Mouse (Mus musculus): ENCODE data around the gene Nfatc3. TPM values are rescaled to one million over a fixed set of nuclear protein-coding genes. Genes with fewer than 3 reads are reported as not detected.

Nfatc3 gene
- polyA plus RNA-seq, 1 experiment, result 11.8 TPM

DNA sequence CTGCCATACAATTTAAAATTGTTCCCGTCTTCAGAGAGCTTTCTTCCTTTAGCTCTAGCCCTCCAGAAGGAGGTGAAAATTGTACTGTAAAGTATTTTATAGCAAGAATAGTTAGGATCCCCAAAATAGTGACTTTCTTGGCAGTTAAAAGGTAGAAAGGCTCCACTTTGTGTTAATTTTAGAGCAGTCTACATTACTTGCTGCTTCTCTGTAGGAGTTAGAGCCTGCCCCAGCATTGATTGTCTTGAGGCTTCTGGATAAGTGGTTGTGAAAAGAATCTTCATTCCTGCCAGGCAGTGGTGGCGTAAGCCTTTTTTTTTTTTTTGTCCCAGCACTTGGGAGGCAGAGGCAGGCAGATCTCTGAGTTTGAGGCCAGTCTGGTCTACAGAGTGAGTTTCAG lies 8.1 kb downstream of the Nfatc3 start:
- Histone ChIP-seq H3K4me3 (no peak overlapping the region), H3K4me2 (ENCODE audit: low read depth) (no peak overlapping the region), H3K36me3 (ENCODE audit: control insufficient read depth, insufficient read depth) (no peaks in the 10 kb centered on the region), H3K27me3 (ENCODE audit: control insufficient read depth, insufficient read depth, insufficient read length) (no peaks in the 10 kb centered on the region), H3K79me2 (ENCODE audit: control insufficient read depth, insufficient read depth) (peaks cover 100% of the 10 kb centered on the region), H3ac (ENCODE audit: control insufficient read depth, insufficient read length) (no peak overlapping the region)
- TF ChIP-seq E2F4 (IDR thresholded peaks at IDR 0.05; ENCODE audit: insufficient read depth) (no peak), TCF12 (IDR thresholded peaks at IDR 0.05; ENCODE audit: insufficient read depth, poor library complexity, severe bottlenecking) (no peak), POLR2A (IDR thresholded peaks at IDR 0.05; ENCODE audit: insufficient read length, low read depth) (no peak), REST (IDR thresholded peaks at IDR 0.05; ENCODE audit: insufficient read depth, insufficient read length) (no peak), CEBPB (IDR thresholded peaks at IDR 0.05; ENCODE audit: insufficient read depth, poor library complexity, severe bottlenecking) (no peak), USF1 (IDR thresholded peaks at IDR 0.05; ENCODE audit: low read depth) (no peak), SRF (IDR thresholded peaks at IDR 0.05; ENCODE audit: control insufficient read depth, insufficient read length, low read depth) (no peak), MAX (IDR thresholded peaks at IDR 0.05; ENCODE audit: low read depth) (no peak), TCF3 (IDR thresholded peaks at IDR 0.05; ENCODE audit: insufficient read length, low read depth) (no peak)

DNA sequence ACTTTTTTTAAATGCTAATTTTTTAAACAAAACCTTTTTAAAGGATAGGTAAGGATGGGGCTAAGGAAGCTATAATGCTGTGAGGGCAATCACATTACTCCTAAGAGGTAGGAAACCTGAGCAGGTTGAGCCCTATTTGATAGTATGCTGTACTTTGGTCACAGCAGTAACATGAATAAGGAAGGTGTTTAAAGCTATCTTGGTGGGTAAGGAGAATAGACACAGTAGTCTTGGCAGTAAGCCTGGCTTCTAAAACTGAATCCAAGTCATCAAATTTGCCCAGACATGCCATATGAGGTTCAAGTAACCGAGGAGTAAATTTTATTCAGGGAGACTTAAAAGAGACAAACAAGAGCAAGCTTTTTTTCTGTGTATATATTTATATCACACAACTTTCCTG lies 10.9 kb downstream of the Nfatc3 start:
- Histone ChIP-seq H3K79me2 (ENCODE audit: control insufficient read depth, insufficient read depth) (peaks cover 100% of the 10 kb centered on the region), H3K27me3 (ENCODE audit: control insufficient read depth, insufficient read depth, insufficient read length) (no peaks in the 10 kb centered on the region), H3K4me3 (no peak overlapping the region), H3K36me3 (ENCODE audit: control insufficient read depth, insufficient read depth) (no peaks in the 10 kb centered on the region), H3K4me2 (ENCODE audit: low read depth) (peak overlapping the region; percentile 24), H3ac (ENCODE audit: control insufficient read depth, insufficient read length) (no peak overlapping the region)
- TF ChIP-seq CEBPB (IDR thresholded peaks at IDR 0.05; ENCODE audit: insufficient read depth, poor library complexity, severe bottlenecking) (no peak), TCF12 (IDR thresholded peaks at IDR 0.05; ENCODE audit: insufficient read depth, poor library complexity, severe bottlenecking) (no peak), MYOD1 (IDR thresholded peaks at IDR 0.05; ENCODE audit: control insufficient read depth in 1 of 3, insufficient read length in 2 of 3, low read depth in 2 of 3) (no peak), TCF3 (IDR thresholded peaks at IDR 0.05; ENCODE audit: insufficient read length, low read depth) (no peak), SRF (IDR thresholded peaks at IDR 0.05; ENCODE audit: control insufficient read depth, insufficient read length, low read depth) (no peak), MYOG (IDR thresholded peaks at IDR 0.05; ENCODE audit: control insufficient read depth in 1 of 3, insufficient read depth in 1 of 3, insufficient read length in 2 of 3, low read depth in 2 of 3) (no peak), USF1 (IDR thresholded peaks at IDR 0.05; ENCODE audit: low read depth) (no peak), E2F4 (IDR thresholded peaks at IDR 0.05; ENCODE audit: insufficient read depth) (no peak), POLR2AphosphoS2 (IDR thresholded peaks at IDR 0.05; ENCODE audit: insufficient read length, low read depth) (no peak), POLR2A (IDR thresholded peaks at IDR 0.05; ENCODE audit: insufficient read length, low read depth) (no peak), REST (IDR thresholded peaks at IDR 0.05; ENCODE audit: insufficient read depth, insufficient read length) (no peak), MAX (IDR thresholded peaks at IDR 0.05; ENCODE audit: low read depth) (no peak)

DNA sequence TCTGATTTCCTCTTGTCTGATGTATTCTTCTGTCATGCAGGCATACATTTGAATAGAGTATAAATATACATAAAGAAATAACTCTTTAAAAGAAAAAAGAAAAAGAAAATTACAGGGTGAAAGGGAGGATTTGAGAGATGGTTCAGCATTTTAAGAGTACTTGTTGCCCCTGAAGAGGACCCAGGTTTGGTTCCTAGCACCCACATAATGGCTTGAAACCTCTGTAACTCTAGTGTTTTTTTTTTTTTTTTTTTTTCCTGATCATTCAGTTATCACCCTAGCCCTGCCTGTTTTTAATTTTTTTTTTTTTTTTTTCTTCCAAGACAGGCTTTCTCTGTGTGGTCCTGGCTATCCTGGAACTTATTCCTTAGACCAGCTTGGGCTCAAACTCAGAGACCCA lies 13.5 kb downstream of the Nfatc3 start:
- H3K4me2 ChIP-seq (ENCODE audit: low read depth), result no peak overlapping the region
- no peaks in the 10 kb centered on the region for H3K27me3 ChIP-seq (ENCODE audit: control insufficient read depth, insufficient read depth, insufficient read length)
- peaks cover 3% of the 10 kb centered on the region for H3K36me3 ChIP-seq (ENCODE audit: control insufficient read depth, insufficient read depth)
- TF ChIP-seq POLR2AphosphoS2 (IDR thresholded peaks at IDR 0.05; ENCODE audit: insufficient read length, low read depth) (no peak), CEBPB (IDR thresholded peaks at IDR 0.05; ENCODE audit: insufficient read depth, poor library complexity, severe bottlenecking) (no peak), MYOG (IDR thresholded peaks at IDR 0.05; ENCODE audit: control insufficient read depth in 1 of 3, insufficient read depth in 1 of 3, insufficient read length in 2 of 3, low read depth in 2 of 3) (no peak), MYOD1 (IDR thresholded peaks at IDR 0.05; ENCODE audit: control insufficient read depth in 1 of 3, insufficient read length in 2 of 3, low read depth in 2 of 3) (no peak), TCF3 (IDR thresholded peaks at IDR 0.05; ENCODE audit: insufficient read length, low read depth) (no peak), POLR2A (IDR thresholded peaks at IDR 0.05; ENCODE audit: insufficient read length, low read depth) (no peak), SRF (IDR thresholded peaks at IDR 0.05; ENCODE audit: control insufficient read depth, insufficient read length, low read depth) (no peak), REST (IDR thresholded peaks at IDR 0.05; ENCODE audit: insufficient read depth, insufficient read length) (no peak), USF1 (IDR thresholded peaks at IDR 0.05; ENCODE audit: low read depth) (no peak), MAX (IDR thresholded peaks at IDR 0.05; ENCODE audit: low read depth) (no peak), TCF12 (IDR thresholded peaks at IDR 0.05; ENCODE audit: insufficient read depth, poor library complexity, severe bottlenecking) (no peak), E2F4 (IDR thresholded peaks at IDR 0.05; ENCODE audit: insufficient read depth) (no peak)
- H3K79me2 ChIP-seq (ENCODE audit: control insufficient read depth, insufficient read depth), result peaks cover 100% of the 10 kb centered on the region
- H3ac ChIP-seq (ENCODE audit: control insufficient read depth, insufficient read length), result no peak overlapping the region
- no peak overlapping the region for H3K4me3 ChIP-seq

DNA sequence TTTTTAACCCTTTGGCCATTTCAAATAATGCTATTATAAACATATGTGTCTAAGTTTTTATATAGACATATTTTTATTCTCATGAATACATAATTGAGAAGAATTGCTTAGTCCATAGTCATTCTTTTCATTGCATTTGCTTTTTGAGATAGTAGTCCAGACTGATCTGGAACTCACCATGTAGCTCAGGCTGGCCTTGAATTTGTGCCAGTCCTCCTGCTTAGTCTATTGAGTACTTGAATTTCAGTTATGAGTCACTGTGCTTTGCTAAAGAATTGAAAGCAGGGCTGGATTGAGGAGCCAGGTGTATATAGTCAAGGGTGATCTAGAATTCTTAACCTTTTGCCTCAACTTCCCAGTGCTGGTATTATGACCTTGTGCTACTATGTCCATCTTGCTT lies 15.6 kb downstream of the Nfatc3 start:
- Histone ChIP-seq H3K4me3 (no peak overlapping the region), H3K27me3 (ENCODE audit: control insufficient read depth, insufficient read depth, insufficient read length) (no peaks in the 10 kb centered on the region), H3K4me2 (ENCODE audit: low read depth) (no peak overlapping the region), H3K79me2 (ENCODE audit: control insufficient read depth, insufficient read depth) (peaks cover 96% of the 10 kb centered on the region), H3ac (ENCODE audit: control insufficient read depth, insufficient read length) (no peak overlapping the region), H3K36me3 (ENCODE audit: control insufficient read depth, insufficient read depth) (peaks cover 12% of the 10 kb centered on the region)
- TF ChIP-seq CEBPB (IDR thresholded peaks at IDR 0.05; ENCODE audit: insufficient read depth, poor library complexity, severe bottlenecking), result no peak
- TF ChIP-seq USF1 (IDR thresholded peaks at IDR 0.05; ENCODE audit: low read depth), result no peak
- TF ChIP-seq REST (IDR thresholded peaks at IDR 0.05; ENCODE audit: insufficient read depth, insufficient read length), result no peak
- TF ChIP-seq SRF (IDR thresholded peaks at IDR 0.05; ENCODE audit: control insufficient read depth, insufficient read length, low read depth), result no peak
- no peak for TF ChIP-seq MAX (IDR thresholded peaks at IDR 0.05; ENCODE audit: low read depth)
- TF ChIP-seq TCF12 (IDR thresholded peaks at IDR 0.05; ENCODE audit: insufficient read depth, poor library complexity, severe bottlenecking), result no peak

DNA sequence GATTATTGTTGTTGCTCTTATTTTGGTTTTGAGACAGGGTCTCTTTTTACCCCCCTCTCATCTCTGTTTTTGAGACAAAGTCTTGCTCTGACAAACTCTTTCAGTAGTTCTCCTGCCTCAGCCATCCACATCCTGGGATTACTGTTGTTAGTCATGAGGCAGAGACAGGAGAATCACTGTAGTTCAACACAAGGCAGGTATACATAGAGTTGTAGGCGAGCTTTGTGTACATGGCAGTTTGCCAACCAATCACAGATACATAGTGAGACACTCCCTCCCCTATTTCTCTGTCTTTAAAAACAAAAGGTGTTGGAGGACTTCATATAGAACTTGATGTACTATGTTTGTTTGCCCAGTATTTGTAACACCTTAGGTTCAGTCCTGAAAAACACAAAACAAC lies 16.0 kb downstream of the Nfatc3 start:
- H3K4me3 ChIP-seq, result no peak overlapping the region
- H3K79me2 ChIP-seq (ENCODE audit: control insufficient read depth, insufficient read depth), result peaks cover 92% of the 10 kb centered on the region
- H3K27me3 ChIP-seq (ENCODE audit: control insufficient read depth, insufficient read depth, insufficient read length), result no peaks in the 10 kb centered on the region
- H3ac ChIP-seq (ENCODE audit: control insufficient read depth, insufficient read length), result no peak overlapping the region
- H3K4me2 ChIP-seq (ENCODE audit: low read depth), result peak overlapping the region; percentile 49
- TF ChIP-seq TCF12 (IDR thresholded peaks at IDR 0.05; ENCODE audit: insufficient read depth, poor library complexity, severe bottlenecking) (no peak), USF1 (IDR thresholded peaks at IDR 0.05; ENCODE audit: low read depth) (no peak), SRF (IDR thresholded peaks at IDR 0.05; ENCODE audit: control insufficient read depth, insufficient read length, low read depth) (no peak), MAX (IDR thresholded peaks at IDR 0.05; ENCODE audit: low read depth) (no peak), MYOD1 (IDR thresholded peaks at IDR 0.05; ENCODE audit: control insufficient read depth in 1 of 3, insufficient read length in 2 of 3, low read depth in 2 of 3) (no peak), CEBPB (IDR thresholded peaks at IDR 0.05; ENCODE audit: insufficient read depth, poor library complexity, severe bottlenecking) (no peak), POLR2A (IDR thresholded peaks at IDR 0.05; ENCODE audit: insufficient read length, low read depth) (no peak), REST (IDR thresholded peaks at IDR 0.05; ENCODE audit: insufficient read depth, insufficient read length) (no peak), POLR2AphosphoS2 (IDR thresholded peaks at IDR 0.05; ENCODE audit: insufficient read length, low read depth) (no peak), TCF3 (IDR thresholded peaks at IDR 0.05; ENCODE audit: insufficient read length, low read depth) (no peak), MYOG (IDR thresholded peaks at IDR 0.05; ENCODE audit: control insufficient read depth in 1 of 3, insufficient read depth in 1 of 3, insufficient read length in 2 of 3, low read depth in 2 of 3) (no peak), E2F4 (IDR thresholded peaks at IDR 0.05; ENCODE audit: insufficient read depth) (no peak)
- H3K36me3 ChIP-seq (ENCODE audit: control insufficient read depth, insufficient read depth), result peaks cover 15% of the 10 kb centered on the region
